ENCODE assay signal across 8 mouse cellular contexts in genomic region chr7:118277335-118277910, GRCm38 (mm10). TPM values are rescaled to one million over a fixed set of nuclear protein-coding genes. Genes with fewer than 3 reads are reported as not detected.
DNase-seq lines count a peak whose midpoint lies in the region; ATAC-seq and TF ChIP-seq lines count a peak whose summit lies in the region.

No protein-coding gene starts in this region.

- H3K27me3 ChIP-seq in spleen, adult 2 months (ENCODE audit: control insufficient read depth, insufficient read depth, low read length): no peaks in the 10 kb centered on the region
- no peaks in the 10 kb centered on the region for H3K27me3 ChIP-seq in hindbrain, embryonic 11.5 days (ENCODE audit: control insufficient read depth, insufficient read depth, low read length)
- no peaks in the 10 kb centered on the region for H3K27me3 ChIP-seq in midbrain, embryonic 15.5 days (replicated peaks)

- peak overlapping the region; percentile 87 for H3K27ac ChIP-seq in spleen, adult 2 months (ENCODE audit: insufficient read depth, low read length)
- no peak overlapping the region for H3K27ac ChIP-seq in hindbrain, embryonic 11.5 days (ENCODE audit: low read depth, low read length)
- no peak overlapping the region for H3K27ac ChIP-seq in midbrain, embryonic 15.5 days

- no peak overlapping the region for H3K9ac ChIP-seq in hindbrain, embryonic 11.5 days (ENCODE audit: low read depth, low read length)
- no peak overlapping the region for H3K9ac ChIP-seq in midbrain, embryonic 15.5 days

- TF ChIP-seq CTCF in spleen, adult 2 months (IDR thresholded peaks at IDR 0.05; ENCODE audit: extremely low read depth, insufficient read depth, insufficient read length, insufficient replicate concordance): no peak
- no peak for TF ChIP-seq CTCF in lung, adult 2 months (IDR thresholded peaks at IDR 0.05; ENCODE audit: insufficient read depth, low read length)

- DNase-seq in spleen, adult 2 months (ENCODE audit: low read depth in 1 of 2, low spot score in 2 of 2): peak; percentile 39 to 81
- DNase-seq in spleen, adult 12 weeks (ENCODE audit: low spot score): no peak
- peak; percentile 58 for DNase-seq in ZHBTc4 (ENCODE audit: low read depth, low spot score)
- peak; percentile 45 to 53 for DNase-seq in heart, postnatal 10 days
- DNase-seq in lung, adult 2 months: peak; percentile 45
- DNase-seq in right cerebral cortex, postnatal 25 days: no peak
- DNase-seq in hindbrain, embryonic 11.5 days (ENCODE audit: low spot score): no peak

- intact Hi-C loops in heart, postnatal 10 days (cut with DNase I): loop anchor here (5.0 kb wide), 1 partner anchor 90 kb away; no protein-coding TSS in a partner anchor

- peaks cover 39% of the 10 kb centered on the region for H3K4me1 ChIP-seq in spleen, adult 2 months (ENCODE audit: control insufficient read depth, insufficient read depth, insufficient read length)
- H3K4me1 ChIP-seq in lung, adult 2 months (ENCODE audit: control insufficient read depth, insufficient read depth, low read length): peaks cover 4% of the 10 kb centered on the region; the same call in 1 of the 2 replicates
- no peaks in the 10 kb centered on the region for H3K4me1 ChIP-seq in hindbrain, embryonic 11.5 days (replicated peaks; ENCODE audit: control insufficient read depth, insufficient read depth, low read length)
- H3K4me1 ChIP-seq in midbrain, embryonic 15.5 days: no peaks in the 10 kb centered on the region

- ATAC-seq in hindbrain, embryonic 11.5 days (ENCODE audit: low FRiP score): no peak
- no peak for ATAC-seq in midbrain, embryonic 15.5 days (replicated peaks)

- no peak overlapping the region for H3K4me2 ChIP-seq in hindbrain, embryonic 11.5 days (replicated peaks; ENCODE audit: low read depth, low read length)
- no peak overlapping the region for H3K4me2 ChIP-seq in midbrain, embryonic 15.5 days

- H3K4me3 ChIP-seq in spleen, adult 2 months (ENCODE audit: extremely low read depth, insufficient read depth, insufficient read length): peak overlapping the region; percentile 15
- peak overlapping the region; percentile 44 for H3K4me3 ChIP-seq in lung, adult 2 months (replicated peaks; ENCODE audit: extremely low read depth, low read depth, low read length)
- H3K4me3 ChIP-seq in hindbrain, embryonic 11.5 days (ENCODE audit: low read depth, low read length): no peak overlapping the region
- H3K4me3 ChIP-seq in midbrain, embryonic 15.5 days: no peak overlapping the region

- WGBS in spleen, adult 2 months: 3% methylated on average over 11 of the region's 11 CpGs
- 19% methylated on average over 11 of the region's 11 CpGs for WGBS in lung, adult 2 months
- 73% methylated on average over 11 of the region's 11 CpGs for WGBS in hindbrain, embryonic 11.5 days
- 65% methylated on average over 11 of the region's 11 CpGs for WGBS in midbrain, embryonic 15.5 days

- no peaks in the 10 kb centered on the region for H3K36me3 ChIP-seq in spleen, adult 2 months (ENCODE audit: control insufficient read depth, insufficient read depth, low read length)
- no peaks in the 10 kb centered on the region for H3K36me3 ChIP-seq in hindbrain, embryonic 11.5 days (ENCODE audit: control insufficient read depth, insufficient read depth, low read length)
- H3K36me3 ChIP-seq in midbrain, embryonic 15.5 days (replicated peaks): no peaks in the 10 kb centered on the region

- H3K9me3 ChIP-seq in hindbrain, embryonic 11.5 days (ENCODE audit: control insufficient read depth, low read length): no peaks in the 10 kb centered on the region
- no peaks in the 10 kb centered on the region for H3K9me3 ChIP-seq in midbrain, embryonic 15.5 days

- no peak; the same call in 1 of the 2 replicates for TF ChIP-seq POLR2A in spleen, adult 2 months (IDR thresholded peaks at IDR 0.05; ENCODE audit: low read depth, low read length)
- no peak for TF ChIP-seq POLR2A in lung, adult 2 months (IDR thresholded peaks at IDR 0.05; ENCODE audit: borderline replicate concordance, extremely low read depth, low read depth, low read length)

RNA-seq across cellular contexts. Expression of gene Smg1, which starts 34.0 kb away (rescaled TPM):
- polyA plus RNA-seq in spleen, adult 2 months (2012; rRNA removed): 32.6 and 44.6 TPM in 2 replicates
- 10 to 100 TPM; 52.3 to 57.2 TPM for total RNA-seq in heart, postnatal 10 days (2021)
- polyA plus RNA-seq in lung, adult 2 months (2012; rRNA removed): 21.8 and 24.9 TPM in 2 replicates
- 20.1 and 30.3 TPM in 2 replicates for polyA plus RNA-seq in hindbrain, embryonic 11.5 days (2014; fragmentation: Nextera tagmentation; extraction: Ambion mirVana)
- 22.5 and 24.5 TPM in 2 replicates for polyA plus RNA-seq in midbrain, embryonic 15.5 days (2015; fragmentation: Nextera tagmentation; extraction: Ambion mirVana)

Comparison
In these comparisons a context has a peak if more than half of its experiments do, and no peak if none do; other contexts are left out.
1. DNase-seq: peak in spleen, adult 2 months (2 of 2), ZHBTc4 (single experiment), heart, postnatal 10 days (2 of 2) and lung, adult 2 months (single experiment); none in spleen, adult 12 weeks (single experiment), right cerebral cortex, postnatal 25 days (single experiment) and hindbrain, embryonic 11.5 days (single experiment).
2. H3K4me3 ChIP-seq: peak in spleen, adult 2 months (single experiment) and lung, adult 2 months (single experiment); none in hindbrain, embryonic 11.5 days (single experiment) and midbrain, embryonic 15.5 days (single experiment).